Mouse (Mus musculus) neural tube, embryonic 13.5 days (tissue): ENCODE data around the gene Ugt1a6b. TPM values are rescaled to one million over a fixed set of nuclear protein-coding genes. Genes with fewer than 3 reads are reported as not detected.

Source experiments
- ATAC-seq: fragments of 200-750 bp; cut with Nextera tagmentation; 2 replicates; pipeline ENCODE4 v1.8.0; 2017; ENCODE audit warnings: low read depth, mild to moderate bottlenecking, moderate TSS enrichment, moderate library complexity
- H3K27ac ChIP-seq: fragments of 300-500 bp; sonication (generic); replicated peaks from 2 replicates; pipeline ENCODE4 v1.5.1; 2015; ENCODE audit warnings: moderate library complexity, mild to moderate bottlenecking, inconsistent platforms
- H3K27me3 ChIP-seq: fragments of 300-500 bp; sonication (generic); 2 replicates; pipeline ENCODE4 v1.6.1; 2015; ENCODE audit warnings: mild to moderate bottlenecking, inconsistent platforms
- H3K36me3 ChIP-seq: fragments of 300-500 bp; sonication (generic); 2 replicates; pipeline ENCODE4 v1.6.1; 2015; ENCODE audit warnings: mild to moderate bottlenecking, inconsistent platforms
- H3K4me1 ChIP-seq: fragments of 300-500 bp; sonication (generic); replicated peaks from 2 replicates; pipeline ENCODE4 v1.6.1; 2015; ENCODE audit warnings: inconsistent platforms
- H3K4me2 ChIP-seq: fragments of 300-500 bp; sonication (generic); 2 replicates; pipeline ENCODE4 v1.6.1; 2015; ENCODE audit warnings: inconsistent platforms, mild to moderate bottlenecking, moderate library complexity
- H3K4me3 ChIP-seq: fragments of 300-500 bp; sonication (generic); 2 replicates; pipeline ENCODE4 v1.5.1; 2015; ENCODE audit warnings: mild to moderate bottlenecking, inconsistent platforms
- H3K9ac ChIP-seq: fragments of 300-500 bp; sonication (generic); 2 replicates; pipeline ENCODE4 v1.6.1; 2015; ENCODE audit warnings: moderate library complexity, mild to moderate bottlenecking, inconsistent platforms
- H3K9me3 ChIP-seq: fragments of 300-500 bp; sonication (generic); 2 replicates; pipeline ENCODE4 v1.6.1; 2016; ENCODE audit warnings: inconsistent platforms
- WGBS: fragments of 180-500 bp; shearing (Covaris S2); methylation state at CpG from one replicate; pipeline ENCODE4 v1.1.7; 2015; 5-methylcytosine and 5-hydroxymethylcytosine counted together
- polyA plus RNA-seq: library from polyadenylated mRNA; unstranded; fragments of >200 nt; fragmentation: Nextera tagmentation; extraction: Ambion mirVana; gene quantifications from 2 replicates; pipeline ENCODE4 v1.2.1, GENCODE M21; 2015

The Ugt1a6b gene
- polyA plus RNA-seq, 1 experiment from 2014 or later, result not detected

DNA sequence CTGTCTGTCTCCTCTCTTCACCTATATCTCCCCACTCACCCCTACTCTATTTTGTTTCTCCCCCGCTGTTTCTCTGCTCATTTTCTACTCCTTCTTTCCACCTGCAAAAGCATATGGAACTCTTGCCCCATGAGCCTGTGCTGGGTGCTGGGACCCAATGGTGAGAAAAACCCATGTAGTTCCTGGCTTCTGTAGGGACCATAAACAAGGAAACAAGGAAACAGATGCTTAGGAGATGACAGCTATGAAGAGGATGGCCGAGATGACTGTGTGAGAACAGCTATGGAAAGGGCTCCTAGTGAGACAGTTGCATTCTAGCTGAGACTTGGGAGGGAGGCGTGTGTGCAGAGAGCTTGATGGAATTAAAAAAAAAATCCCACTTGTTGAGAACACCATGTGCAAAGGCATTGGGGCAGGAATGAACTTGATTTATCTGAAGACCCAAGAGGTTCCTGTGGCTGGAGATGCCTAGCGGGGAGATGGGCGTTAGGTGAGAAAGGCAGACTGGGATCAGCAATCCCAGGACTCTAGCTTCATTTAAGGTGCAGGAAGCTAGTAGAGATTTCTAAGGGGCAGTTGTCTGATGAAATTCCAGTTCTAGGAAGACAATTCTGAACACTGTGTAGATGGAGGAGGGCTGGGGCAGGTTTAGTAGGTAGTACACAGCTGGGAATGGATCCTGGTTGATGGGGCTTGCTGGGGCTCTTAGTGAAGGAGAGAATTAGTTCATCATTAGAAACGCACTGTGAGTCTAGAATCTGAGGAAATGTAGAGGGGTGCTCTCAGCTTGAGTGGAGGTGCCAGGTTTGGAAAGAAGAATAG is 128.1 kb downstream of the Ugt1a6b start:
- Histone ChIP-seq H3K9me3 (peaks cover 100% of the 10 kb centered on the region), H3K4me2 (no peak overlapping the region), H3K27me3 (no peaks in the 10 kb centered on the region), H3K4me3 (no peak overlapping the region), H3K27ac (no peak overlapping the region), H3K4me1 (no peaks in the 10 kb centered on the region), H3K9ac (no peak overlapping the region), H3K36me3 (no peaks in the 10 kb centered on the region)
- ATAC-seq, result no peak
- 78% methylated on average over 6 of the region's 6 CpGs for WGBS

GRCm38 (mm10) chr1:88231803-88232499 is 128.9 kb downstream of the Ugt1a6b start:
- no peak overlapping the region for H3K9ac ChIP-seq
- H3K4me1 ChIP-seq, result no peaks in the 10 kb centered on the region
- H3K27ac ChIP-seq, result no peak overlapping the region
- no peak overlapping the region for H3K4me2 ChIP-seq
- peaks cover 97% of the 10 kb centered on the region for H3K9me3 ChIP-seq
- WGBS, result 69% methylated on average over 7 of the region's 7 CpGs
- ATAC-seq, result no peak
- no peaks in the 10 kb centered on the region for H3K36me3 ChIP-seq
- H3K4me3 ChIP-seq, result no peak overlapping the region
- no peaks in the 10 kb centered on the region for H3K27me3 ChIP-seq

DNA sequence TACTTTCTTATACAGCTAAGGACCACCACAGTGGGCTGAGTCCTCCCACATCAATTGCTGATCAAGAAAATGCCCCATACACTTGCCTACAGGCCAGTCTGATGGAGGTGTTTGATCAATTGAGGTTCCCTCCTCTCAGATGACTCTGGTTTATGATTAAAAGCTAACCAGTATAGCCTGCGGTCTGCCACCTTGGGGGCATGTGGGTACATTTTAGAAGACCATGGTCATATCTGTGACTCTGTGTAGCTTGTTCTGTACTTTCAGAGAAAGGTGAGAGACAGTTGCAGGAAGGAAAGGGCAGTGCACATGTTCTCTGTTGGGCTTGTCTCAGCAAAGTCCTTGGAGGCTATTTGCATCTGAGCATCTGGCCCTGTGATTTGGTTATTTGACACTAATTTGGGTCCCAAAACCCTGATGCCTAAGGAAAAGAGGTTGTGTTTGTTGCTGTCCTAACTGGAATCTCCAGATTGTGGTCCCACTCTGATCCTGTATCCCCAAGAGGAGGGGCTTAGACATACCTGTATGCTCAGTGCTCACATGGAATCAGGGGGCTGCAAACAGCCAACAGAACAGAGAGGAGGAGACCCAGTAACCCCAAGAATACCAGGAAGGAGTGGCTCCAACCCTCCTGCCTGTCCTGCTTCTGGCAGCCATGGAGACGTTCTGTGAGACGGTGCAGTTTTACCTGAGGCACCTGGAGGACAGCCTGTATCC is 129.8 kb downstream of the Ugt1a6b start:
- WGBS, result 57% methylated on average over 3 of the region's 3 CpGs
- Histone ChIP-seq H3K4me2 (no peak overlapping the region), H3K4me1 (no peaks in the 10 kb centered on the region), H3K27ac (no peak overlapping the region), H3K4me3 (no peak overlapping the region), H3K36me3 (no peaks in the 10 kb centered on the region), H3K9ac (no peak overlapping the region), H3K27me3 (no peaks in the 10 kb centered on the region), H3K9me3 (peaks cover 97% of the 10 kb centered on the region)
- ATAC-seq, result no peak

- Histone ChIP-seq H3K9ac (no peak overlapping the region), H3K36me3 (no peaks in the 10 kb centered on the region), H3K9me3 (peaks cover 97% of the 10 kb centered on the region), H3K4me2 (no peak overlapping the region), H3K27ac (no peak overlapping the region), H3K27me3 (no peaks in the 10 kb centered on the region), H3K4me1 (no peaks in the 10 kb centered on the region), H3K4me3 (no peak overlapping the region)
- 69% methylated on average over 14 of the region's 14 CpGs for WGBS
- no peak for ATAC-seq
Observed at GRCm38 (mm10) chr1:88233421-88234247, 130.6 kb downstream of the Ugt1a6b start.

- ATAC-seq, result no peak
- no peak overlapping the region for H3K9ac ChIP-seq
- no peak overlapping the region for H3K4me2 ChIP-seq
- H3K9me3 ChIP-seq, result peaks cover 97% of the 10 kb centered on the region
- no peak overlapping the region for H3K4me3 ChIP-seq
- 68% methylated on average over 4 of the region's 4 CpGs for WGBS
- H3K4me1 ChIP-seq, result no peaks in the 10 kb centered on the region
- no peaks in the 10 kb centered on the region for H3K36me3 ChIP-seq
- no peak overlapping the region for H3K27ac ChIP-seq
- no peaks in the 10 kb centered on the region for H3K27me3 ChIP-seq
Observed at GRCm38 (mm10) chr1:88234248-88234610, 131.2 kb downstream of the Ugt1a6b start.

DNA sequence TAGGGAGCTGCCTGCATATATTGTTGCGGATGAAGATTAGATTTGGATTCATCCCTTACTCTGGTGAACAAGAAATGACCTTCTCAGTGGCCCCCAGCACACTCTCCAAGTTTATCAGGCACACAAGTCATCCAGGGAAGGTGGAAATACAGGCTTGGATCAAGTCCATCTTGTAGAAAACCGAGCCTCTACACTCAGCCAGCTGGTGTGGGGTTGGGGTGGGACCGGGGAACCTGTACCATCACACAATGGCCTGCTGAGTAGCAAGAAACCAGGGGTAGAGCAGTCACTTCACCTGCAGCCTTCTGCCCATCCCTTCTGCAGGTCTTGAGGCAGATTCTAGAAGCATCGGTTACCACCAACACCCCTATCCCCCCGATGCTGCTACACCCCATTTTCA is 131.6 kb downstream of the Ugt1a6b start:
- ATAC-seq, result no peak
- Histone ChIP-seq H3K9me3 (peaks cover 97% of the 10 kb centered on the region), H3K27ac (no peak overlapping the region), H3K4me1 (no peaks in the 10 kb centered on the region), H3K4me3 (no peak overlapping the region), H3K36me3 (no peaks in the 10 kb centered on the region), H3K27me3 (no peaks in the 10 kb centered on the region), H3K9ac (no peak overlapping the region), H3K4me2 (no peak overlapping the region)
- 45% methylated on average over 5 of the region's 5 CpGs for WGBS

DNA sequence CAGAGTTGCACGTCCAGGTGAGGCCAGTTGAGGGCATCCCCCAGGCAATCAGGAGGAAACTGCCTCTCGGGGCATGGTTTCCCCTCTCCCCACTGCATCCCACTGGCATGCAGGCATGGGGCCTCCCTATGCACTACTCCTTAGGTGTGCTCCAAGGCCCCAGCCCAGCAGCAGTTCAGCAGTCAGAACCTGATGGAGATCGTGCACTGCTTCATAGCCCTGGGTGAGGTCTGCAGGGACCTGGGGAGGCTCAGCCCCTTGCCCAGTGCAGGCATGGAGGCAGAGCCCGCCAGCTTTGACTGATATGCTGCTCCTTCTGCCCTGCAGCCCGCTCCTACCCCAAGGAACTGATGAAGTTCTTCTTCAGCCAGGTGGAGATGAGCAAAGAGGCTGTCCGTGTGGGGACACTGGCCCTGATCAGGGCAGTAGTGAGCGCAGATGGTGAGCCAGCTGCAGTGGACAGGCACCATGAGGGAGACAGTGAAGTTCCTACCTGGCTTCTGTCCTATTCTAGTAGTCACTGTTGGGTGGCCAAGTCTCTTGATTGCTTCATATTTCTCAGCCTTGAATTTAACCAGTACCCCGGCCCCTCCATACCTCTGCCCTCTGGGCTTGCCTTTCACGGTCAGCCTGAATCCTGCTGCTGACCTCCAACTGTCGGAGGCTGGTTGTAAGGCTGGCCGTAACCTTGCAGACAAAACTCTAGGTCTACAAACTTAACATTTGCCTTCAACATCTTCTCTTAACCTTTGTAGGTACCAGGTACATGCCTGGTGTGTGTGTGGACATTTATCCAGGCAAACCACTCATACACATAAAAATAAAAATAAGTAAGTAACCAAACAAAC is 132.2 kb downstream of the Ugt1a6b start:
- 66% methylated on average over 11 of the region's 11 CpGs for WGBS
- Histone ChIP-seq H3K4me2 (no peak overlapping the region), H3K4me1 (no peaks in the 10 kb centered on the region), H3K27me3 (no peaks in the 10 kb centered on the region), H3K4me3 (no peak overlapping the region), H3K9me3 (peaks cover 97% of the 10 kb centered on the region), H3K36me3 (no peaks in the 10 kb centered on the region), H3K9ac (no peak overlapping the region), H3K27ac (no peak overlapping the region)
- no peak for ATAC-seq

GRCm38 (mm10) chr1:88235894-88236415 is 132.9 kb downstream of the Ugt1a6b start:
- ATAC-seq, result no peak
- H3K27me3 ChIP-seq, result no peaks in the 10 kb centered on the region
- peaks cover 97% of the 10 kb centered on the region for H3K9me3 ChIP-seq

DNA sequence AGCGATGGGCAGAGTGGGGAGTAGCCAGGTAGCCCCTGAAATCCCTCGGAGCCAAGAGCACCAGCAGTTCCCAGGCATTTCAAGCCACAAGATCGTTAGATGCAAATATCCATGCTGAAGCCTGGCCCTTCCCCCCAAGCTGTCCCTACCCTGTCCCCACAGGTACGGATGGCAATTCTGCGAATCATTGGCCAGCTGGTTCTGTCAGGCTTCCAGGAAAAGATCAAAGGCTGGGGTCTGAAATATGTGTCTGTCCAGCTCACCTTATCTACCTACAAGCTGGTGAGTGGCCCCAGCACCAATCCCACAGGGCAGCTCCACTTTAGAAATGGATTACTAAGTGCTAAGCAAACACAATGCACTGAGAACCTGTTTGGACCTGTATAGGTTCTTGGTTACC is 134.3 kb downstream of the Ugt1a6b start:
- ATAC-seq, result no peak
- Histone ChIP-seq H3K27ac (no peak overlapping the region), H3K36me3 (no peaks in the 10 kb centered on the region), H3K9me3 (peaks cover 97% of the 10 kb centered on the region), H3K27me3 (no peaks in the 10 kb centered on the region), H3K4me1 (no peaks in the 10 kb centered on the region), H3K9ac (no peak overlapping the region), H3K4me2 (no peak overlapping the region), H3K4me3 (no peak overlapping the region)
- 79% methylated on average over 5 of the region's 5 CpGs for WGBS

More at GRCm38 (mm10) chr1:88235894-88236415, 132.9 kb downstream of the Ugt1a6b start:
- Histone ChIP-seq H3K27ac (no peak overlapping the region), H3K4me3 (no peak overlapping the region), H3K4me1 (no peaks in the 10 kb centered on the region), H3K36me3 (no peaks in the 10 kb centered on the region), H3K9ac (no peak overlapping the region), H3K4me2 (no peak overlapping the region)
- 64% methylated on average over 4 of the region's 4 CpGs for WGBS

GRCm38 (mm10) chr1:88238771-88239170 is 135.7 kb downstream of the Ugt1a6b start:
- WGBS, result 80% methylated on average over 6 of the region's 6 CpGs
- Histone ChIP-seq H3K9ac (no peak overlapping the region), H3K4me1 (no peaks in the 10 kb centered on the region), H3K4me3 (no peak overlapping the region), H3K4me2 (no peak overlapping the region), H3K27me3 (no peaks in the 10 kb centered on the region), H3K27ac (no peak overlapping the region), H3K9me3 (peaks cover 96% of the 10 kb centered on the region), H3K36me3 (no peaks in the 10 kb centered on the region)
- no peak for ATAC-seq

- H3K9me3 ChIP-seq, result peaks cover 96% of the 10 kb centered on the region
- no peaks in the 10 kb centered on the region for H3K36me3 ChIP-seq
- H3K4me2 ChIP-seq, result no peak overlapping the region
- WGBS, result 72% methylated on average over 5 of the region's 5 CpGs
- no peak overlapping the region for H3K4me3 ChIP-seq
- H3K27me3 ChIP-seq, result no peaks in the 10 kb centered on the region
- no peak for ATAC-seq
- H3K27ac ChIP-seq, result no peak overlapping the region
- no peaks in the 10 kb centered on the region for H3K4me1 ChIP-seq
- no peak overlapping the region for H3K9ac ChIP-seq
Observed at GRCm38 (mm10) chr1:88240072-88240471, 137.0 kb downstream of the Ugt1a6b start.
